Mouse (Mus musculus) gastrocnemius, adult 2 months (tissue): ENCODE measurements around the gene Mcf2l. TPM values are rescaled to one million over a fixed set of nuclear protein-coding genes. Genes with fewer than 3 reads are reported as not detected.

Experiments
- DNase-seq: peaks from one replicate; pipeline ENCODE4 v3.0.0; 2022
- H3K27ac ChIP-seq: fragments of 200-600 bp; 2 replicates; pipeline ENCODE4 v1.8.1; 2022; ENCODE audit warnings: mild to moderate bottlenecking
- H3K4me3 ChIP-seq: fragments of 200-600 bp; 2 replicates; pipeline ENCODE4 v1.8.1; 2022; ENCODE audit warnings: mild to moderate bottlenecking, moderate library complexity
- CTCF ChIP-seq: fragments of 200-600 bp; IDR thresholded peaks from 2 replicates; pipeline ENCODE4 v1.8.1; 2022; ENCODE audit warnings: antibody characterized with exemption, mild to moderate bottlenecking, moderate library complexity
- intact Hi-C: fragments of 180-260 bp; cut with DNase I; formaldehyde crosslinking; loops from one replicate; pipeline ENCODE4 v1.15.1; 2025
- total RNA-seq, 2 experiments: library from RNA; stranded (reverse); gene quantifications; 2 replicates each; pipeline ENCODE4 v1.2.3; 2021

Mcf2l gene
- total RNA-seq, 2 experiments from 2014 or later, result 26.0 to 49.7 TPM

DNA sequence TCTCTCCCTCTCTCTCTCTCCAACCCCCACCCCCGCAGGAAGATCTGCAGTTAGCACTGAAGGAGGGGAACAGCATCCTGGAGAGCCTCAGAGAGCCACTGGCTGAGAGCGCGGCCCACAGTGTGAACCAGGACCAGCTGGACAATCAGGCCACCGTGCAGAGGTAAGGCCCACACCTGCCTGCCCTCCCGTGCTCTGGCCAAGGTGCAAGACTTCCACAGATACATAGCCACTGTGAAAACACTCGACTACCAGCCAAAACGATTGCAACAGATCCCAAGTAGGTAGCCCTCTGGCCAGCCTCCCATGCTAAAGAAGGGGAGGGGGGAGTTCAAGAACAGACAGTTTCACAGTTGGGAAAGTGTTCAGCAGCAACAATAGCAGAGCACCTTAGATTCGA is 124.7 kb downstream of the Mcf2l start:
- Histone ChIP-seq H3K27ac (no peak overlapping the region), H3K4me3 (no peak overlapping the region)
- DNase-seq, result no peak
- no peak for TF ChIP-seq CTCF
- intact Hi-C loops, result loop anchor here (5.0 to 10.0 kb wide), 2 partner anchors 104 to 256 kb away; partner anchors contain the start of gene Adprhl1

GRCm38 (mm10) chr8:12999793-13000192 is 126.2 kb downstream of the Mcf2l start:
- Histone ChIP-seq H3K27ac (no peak overlapping the region), H3K4me3 (no peak overlapping the region)
- no peak for DNase-seq
- intact Hi-C loops, result loop anchor here (5.0 to 10.0 kb wide), 2 partner anchors 103 to 255 kb away; partner anchors contain the start of gene Adprhl1
- no peak for TF ChIP-seq CTCF

GRCm38 (mm10) chr8:13007458-13007857 is 133.9 kb downstream of the Mcf2l start:
- TF ChIP-seq CTCF, result no peak
- Histone ChIP-seq H3K27ac (no peak overlapping the region), H3K4me3 (no peak overlapping the region)
- no peak for DNase-seq
- intact Hi-C loops, result no loop called here

GRCm38 (mm10) chr8:13010313-13010712 is 136.7 kb downstream of the Mcf2l start:
- intact Hi-C loops, result no loop called here
- TF ChIP-seq CTCF, result no peak
- Histone ChIP-seq H3K4me3 (no peak overlapping the region), H3K27ac (no peak overlapping the region)
- no peak for DNase-seq

- H3K4me3 ChIP-seq, result no peak overlapping the region
- intact Hi-C loops, result no loop called here
- H3K27ac ChIP-seq, result no peak overlapping the region
- no peak for TF ChIP-seq CTCF
- no peak for DNase-seq
These were observed 146.0 kb downstream of the Mcf2l start for GRCm38 (mm10) chr8:13019560-13019959.

GRCm38 (mm10) chr8:13021830-13022229 is 148.2 kb downstream of the Mcf2l start:
- no peak overlapping the region for H3K27ac ChIP-seq
- intact Hi-C loops, result no loop called here
- H3K4me3 ChIP-seq, result no peak overlapping the region
- no peak for TF ChIP-seq CTCF
- DNase-seq, result no peak

DNA sequence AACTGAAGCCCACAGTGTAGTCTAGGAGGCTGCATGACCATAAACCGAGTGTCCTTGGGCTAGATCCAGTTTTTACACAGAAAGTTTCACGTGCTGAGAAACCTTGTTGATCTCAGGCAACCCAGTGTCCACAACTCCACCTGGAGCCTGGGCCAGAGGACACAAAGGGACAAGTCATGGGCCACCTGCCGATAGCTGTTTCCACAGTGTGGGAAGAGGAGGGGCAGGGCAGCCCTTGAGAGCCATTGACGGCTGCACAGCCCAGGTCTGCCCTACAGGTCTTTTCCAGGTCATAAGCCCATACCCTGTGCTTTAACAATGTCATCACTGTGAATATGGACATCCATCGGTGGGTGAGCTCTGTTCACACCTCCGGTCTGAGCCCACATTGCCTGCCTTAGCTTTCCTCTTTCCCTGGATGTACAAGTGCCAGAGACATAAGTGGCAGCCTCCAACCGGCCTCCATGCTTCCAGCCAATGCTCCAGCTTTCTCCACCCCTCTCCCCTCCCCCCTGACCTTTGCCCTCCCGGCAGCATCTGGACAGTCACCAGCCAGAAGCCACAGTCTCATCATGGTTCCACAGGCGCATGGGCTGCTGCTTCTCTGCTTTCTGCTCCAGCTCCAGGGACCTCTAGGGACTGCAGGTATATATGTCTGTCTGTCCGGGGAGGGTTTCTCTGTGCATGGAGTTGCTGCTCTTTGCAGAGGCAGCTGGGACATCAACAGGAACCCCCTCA is 152.1 kb downstream of the Mcf2l start, which contains the start of gene F7:
Gene F7, plus strand, starts transcription at position 548 of the 738 bp plus-strand sequence.
- no peak within 1 kb of the TSS for H3K27ac ChIP-seq
- DNase-seq, result no peak
- H3K4me3 ChIP-seq, result no peak within 1 kb of the TSS
- TF ChIP-seq CTCF, result no peak
- intact Hi-C loops, result no loop called here

- Histone ChIP-seq H3K27ac (no peak overlapping the region), H3K4me3 (no peak overlapping the region)
- no peak for TF ChIP-seq CTCF
- intact Hi-C loops, result no loop called here
- DNase-seq, result no peak
These were observed 154.0 kb downstream of the Mcf2l start for GRCm38 (mm10) chr8:13027615-13028014.

DNA sequence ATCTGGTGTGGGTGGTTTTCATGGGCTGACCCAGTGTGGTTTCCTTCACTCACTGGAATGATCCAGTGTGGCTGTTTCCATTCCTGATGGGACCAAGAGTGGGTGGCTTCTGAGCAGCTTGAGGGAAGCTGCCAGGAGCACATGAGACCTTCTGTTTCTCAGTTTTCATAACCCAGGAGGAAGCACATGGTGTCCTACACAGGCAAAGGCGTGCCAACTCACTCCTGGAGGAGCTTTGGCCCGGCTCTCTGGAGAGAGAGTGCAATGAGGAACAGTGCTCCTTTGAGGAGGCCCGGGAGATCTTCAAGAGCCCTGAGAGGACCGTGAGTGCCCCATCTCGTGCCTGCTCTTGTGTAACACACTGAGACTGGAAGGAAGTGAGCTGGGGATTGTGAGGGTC is 154.9 kb downstream of the Mcf2l start:
- DNase-seq, result no peak
- intact Hi-C loops, result no loop called here
- TF ChIP-seq CTCF, result no peak

DNA sequence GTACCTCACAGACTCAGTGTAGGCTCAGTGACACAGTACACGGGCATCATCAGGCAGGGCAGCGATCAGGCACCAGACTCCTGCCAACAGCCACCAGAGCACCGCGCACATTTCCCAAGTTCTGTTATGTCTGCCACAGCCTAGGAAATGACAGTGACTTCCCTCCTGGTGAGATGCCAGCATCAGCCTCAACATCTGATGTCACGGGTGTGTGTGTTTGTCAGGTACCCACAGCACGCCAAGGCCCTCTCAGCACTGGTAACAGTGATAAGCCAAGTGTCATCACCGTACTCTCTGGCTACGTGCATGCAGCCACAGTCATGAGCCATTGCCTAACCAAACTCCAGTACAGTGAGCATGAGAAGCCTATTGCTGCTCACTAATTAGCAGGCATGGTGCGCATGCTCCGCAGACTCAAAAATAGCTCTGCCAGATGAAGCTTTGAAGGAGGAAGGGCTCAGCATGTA is 162.8 kb downstream of the Mcf2l start:
- no peak overlapping the region for H3K4me3 ChIP-seq
- no peak for DNase-seq
- TF ChIP-seq CTCF, result no peak
- intact Hi-C loops, result no loop called here
- no peak overlapping the region for H3K27ac ChIP-seq

More for the DNA sequence above, 154.9 kb downstream of the Mcf2l start:
- H3K27ac ChIP-seq, result no peak overlapping the region
- H3K4me3 ChIP-seq, result no peak overlapping the region

DNA sequence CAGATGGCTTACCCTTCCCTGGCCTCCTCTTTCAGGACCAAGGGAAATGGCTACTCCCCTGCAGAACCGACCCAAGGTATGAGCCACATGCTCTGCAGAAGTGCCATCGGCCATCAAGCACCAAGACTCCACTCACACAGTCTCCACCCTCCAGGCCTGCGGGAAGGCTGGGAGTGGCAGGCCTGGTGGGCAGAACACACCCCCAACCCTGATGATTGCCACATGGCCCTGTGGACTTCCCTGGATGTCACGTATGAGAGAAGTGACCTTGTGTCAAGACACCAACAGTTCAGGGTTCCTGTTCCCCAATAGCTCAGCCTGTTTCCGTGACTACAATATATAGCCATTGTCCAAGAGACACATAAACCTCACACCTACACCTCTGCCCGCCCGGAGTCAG is 163.4 kb downstream of the Mcf2l start, which contains the start of gene F10:
Gene F10, plus strand, starts transcription at position 294 of the 400 bp plus-strand sequence.
- no peak for DNase-seq
- TF ChIP-seq CTCF, result no peak
- intact Hi-C loops, result no loop called here
- Histone ChIP-seq H3K27ac (no peak within 1 kb of the TSS), H3K4me3 (no peak within 1 kb of the TSS)

- no peak overlapping the region for H3K4me3 ChIP-seq
- DNase-seq, result no peak
- no peak overlapping the region for H3K27ac ChIP-seq
- TF ChIP-seq CTCF, result no peak
- intact Hi-C loops, result no loop called here
These were observed 164.0 kb downstream of the Mcf2l start for GRCm38 (mm10) chr8:13037569-13037968.

DNA sequence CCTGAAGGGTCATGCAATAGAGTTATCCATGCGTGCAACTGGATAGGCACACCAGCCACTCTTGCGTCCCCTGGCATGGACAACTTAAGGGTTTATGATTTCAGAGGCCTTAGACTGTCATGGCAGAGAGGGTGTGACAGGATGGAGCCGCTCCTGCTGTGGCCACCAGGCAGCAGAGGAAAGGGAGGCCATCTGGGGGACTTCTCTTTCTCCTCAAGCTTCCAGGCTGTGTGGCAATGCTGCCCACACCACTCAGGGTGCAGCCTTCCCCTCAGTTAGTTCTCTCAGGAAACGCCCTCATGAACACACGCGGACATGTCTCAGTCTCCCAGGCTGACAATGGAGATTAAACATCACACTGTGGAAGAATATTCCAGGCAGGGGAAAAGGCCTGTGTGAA is 165.4 kb downstream of the Mcf2l start:
- H3K27ac ChIP-seq, result no peak overlapping the region
- TF ChIP-seq CTCF, result no peak
- intact Hi-C loops, result no loop called here
- DNase-seq, result no peak
- H3K4me3 ChIP-seq, result no peak overlapping the region

GRCm38 (mm10) chr8:13041459-13041858 is 167.9 kb downstream of the Mcf2l start:
- no peak for TF ChIP-seq CTCF
- DNase-seq, result no peak
- no peak overlapping the region for H3K4me3 ChIP-seq

More at GRCm38 (mm10) chr8:13041459-13041858, 167.9 kb downstream of the Mcf2l start:
- no peak overlapping the region for H3K27ac ChIP-seq
- intact Hi-C loops, result no loop called here
